Comparison of ENCODE assay signal across 12 mouse cellular contexts in the genomic region with DNA sequence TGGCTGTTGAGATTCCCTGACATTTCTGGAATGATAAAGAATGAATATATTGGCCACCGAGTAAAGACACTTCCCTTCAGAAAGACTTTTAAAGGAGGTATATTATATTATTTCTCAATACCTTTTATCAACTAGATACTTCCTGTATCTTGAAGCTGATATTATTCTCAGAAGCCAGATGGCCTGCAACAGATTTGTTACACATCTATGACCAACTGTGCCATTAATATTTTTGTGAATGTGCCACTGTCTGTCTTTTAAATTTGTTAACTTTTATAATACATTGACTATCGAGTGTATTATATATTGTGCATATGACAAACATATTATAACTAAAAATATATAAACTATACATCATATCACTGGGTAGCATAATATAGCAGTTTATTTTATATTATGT.
"Had no signal": no experiment of that assay in that cellular context is flagged by ENCODE, and none has a peak within 500 bp of the region (broad histone marks: within the 10 kb centered on the region; RNA-seq: fewer than 3 reads in every experiment).

No protein-coding gene starts in this region.

- H3K27ac ChIP-seq: left cerebral cortex, adult 2 months; liver, embryonic 13.5 days had no signal

- H3K4me3 ChIP-seq: left cerebral cortex, adult 2 months; liver, embryonic 13.5 days had no signal

- DNase-seq: kidney, adult 18-20 months; kidney, adult 9 months; kidney, postnatal 14 days; kidney, postnatal 4 days; liver, embryonic 13.5 days; lung, adult 2 months; lung, postnatal 14 days; lung, postnatal 4 days; midbrain, embryonic 14.5 days; thymus, adult 18-20 months; thymus, postnatal 36 days had no signal
